Mouse (Mus musculus) heart, postnatal 0 days (tissue): ENCODE data around the gene Scarf2.

Experiments used
- CTCF ChIP-seq: IDR thresholded peaks from 2 replicates; pipeline ENCODE4 v1.5.1; 2016; ENCODE audit warnings: antibody characterized with exemption, control low read depth, low read depth
- EP300 ChIP-seq: IDR thresholded peaks from 2 replicates; pipeline ENCODE4 v1.6.1; 2016; ENCODE audit warnings: antibody characterized with exemption, low read depth

DNA sequence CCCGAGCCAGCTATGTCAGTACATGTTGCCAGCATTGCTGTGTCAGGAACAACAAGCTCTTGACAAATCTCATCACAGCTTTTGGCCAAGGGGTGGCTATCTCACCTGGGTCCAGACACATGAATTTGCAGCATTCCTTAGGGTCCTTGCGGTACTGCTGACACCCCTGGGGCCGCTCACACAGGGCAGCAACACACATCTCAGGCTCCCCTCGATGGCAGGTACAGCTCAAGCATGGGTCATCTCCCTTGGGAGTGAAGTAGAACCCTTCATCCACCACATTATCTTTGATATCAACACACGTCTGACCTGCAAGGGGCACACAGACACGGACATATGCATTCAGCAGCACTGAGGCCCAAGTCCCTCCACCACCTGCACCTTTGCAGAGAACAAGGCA is 52.4 kb downstream of the Scarf2 start:
- TF ChIP-seq CTCF, result no peak
- TF ChIP-seq EP300, result no peak
